Mouse (Mus musculus) forebrain, embryonic 14.5 days (tissue): ENCODE results near the gene Dna2. TPM values are rescaled to one million over a fixed set of nuclear protein-coding genes. Genes with fewer than 3 reads are reported as not detected.

Source experiments
- ATAC-seq: fragments of 200-750 bp; cut with Nextera tagmentation; 2 replicates; pipeline ENCODE4 v1.8.0; 2017; ENCODE audit warnings: mild to moderate bottlenecking, moderate library complexity
- DNase-seq: peaks from one replicate; pipeline ENCODE4 v3.0.0-alpha.2; 2015; ENCODE audit warnings: low spot score
- H3K27ac ChIP-seq: fragments of 300-500 bp; sonication (generic); 2 replicates; pipeline ENCODE4 v1.5.1; 2014; ENCODE audit warnings: low read depth, mild to moderate bottlenecking, control low read depth, low read length, moderate library complexity
- H3K27me3 ChIP-seq: fragments of 300-500 bp; sonication (generic); replicated peaks from 2 replicates; pipeline ENCODE4 v1.6.1; 2014; ENCODE audit warnings: low read length, control low read depth, mixed read lengths; ENCODE audit not compliant: control insufficient read depth, insufficient read depth
- H3K36me3 ChIP-seq: fragments of 300-500 bp; sonication (generic); 2 replicates; pipeline ENCODE4 v1.6.1; 2014; ENCODE audit warnings: low read length, control low read depth; ENCODE audit not compliant: control insufficient read depth, insufficient read depth
- H3K4me1 ChIP-seq: fragments of 300-500 bp; sonication (generic); 2 replicates; pipeline ENCODE4 v1.6.1; 2014; ENCODE audit warnings: antibody characterized with exemption, low read length, control low read depth; ENCODE audit not compliant: control insufficient read depth, insufficient read depth
- H3K4me2 ChIP-seq: fragments of 300-500 bp; sonication (generic); 2 replicates; pipeline ENCODE4 v1.6.1; 2014; ENCODE audit warnings: mild to moderate bottlenecking, control low read depth, low read length
- H3K4me3 ChIP-seq: fragments of 300-500 bp; sonication (generic); 2 replicates; pipeline ENCODE4 v1.5.1; 2014; ENCODE audit warnings: low read depth, low read length, control low read depth
- H3K9ac ChIP-seq: fragments of 300-500 bp; sonication (generic); 2 replicates; pipeline ENCODE4 v1.6.1; 2014; ENCODE audit warnings: mild to moderate bottlenecking, low read length, control low read depth, moderate library complexity
- H3K9me3 ChIP-seq: fragments of 300-500 bp; sonication (generic); replicated peaks from 2 replicates; pipeline ENCODE4 v1.6.1; 2016; ENCODE audit warnings: low read length, control low read depth, mixed read lengths; ENCODE audit not compliant: control insufficient read depth
- WGBS: fragments of 180-500 bp; shearing (Covaris S2); extraction: QIAGEN DNeasy Blood & Tissue Kit; methylation state at CpG from one replicate; pipeline ENCODE4 v1.1.7; 2014; 5-methylcytosine and 5-hydroxymethylcytosine counted together
- polyA plus RNA-seq: library from polyadenylated mRNA; unstranded; fragments of >200 nt; fragmentation: Nextera tagmentation; extraction: Ambion mirVana; gene quantifications from 2 replicates; pipeline ENCODE4 v1.2.1, GENCODE M21; 2014

Dna2 gene
- polyA plus RNA-seq, 1 experiment from 2014 or later, result 9.7 TPM

GRCm38 (mm10) chr10:62966291-62966690 lies 19.5 kb downstream of the Dna2 start:
- H3K36me3 ChIP-seq, result peaks cover 78% of the 10 kb centered on the region
- WGBS, result 97% methylated on average over 15 of the region's 15 CpGs

GRCm38 (mm10) chr10:62971821-62972220 lies 25.0 kb downstream of the Dna2 start:
- ATAC-seq, result no peak
- H3K9me3 ChIP-seq, result no peaks in the 10 kb centered on the region
- no peak overlapping the region for H3K4me2 ChIP-seq
- DNase-seq, result no peak
- 65% methylated on average over 16 of the region's 16 CpGs for WGBS
- H3K27me3 ChIP-seq, result no peaks in the 10 kb centered on the region
- peaks cover 50% of the 10 kb centered on the region for H3K36me3 ChIP-seq
- no peak overlapping the region for H3K4me3 ChIP-seq
- H3K4me1 ChIP-seq, result no peaks in the 10 kb centered on the region
- H3K27ac ChIP-seq, result no peak overlapping the region
- H3K9ac ChIP-seq, result no peak overlapping the region

More at GRCm38 (mm10) chr10:62966291-62966690, 19.5 kb downstream of the Dna2 start:
- ATAC-seq, result no peak
- Histone ChIP-seq H3K9me3 (no peaks in the 10 kb centered on the region), H3K4me2 (no peak overlapping the region), H3K4me1 (no peaks in the 10 kb centered on the region), H3K4me3 (no peak overlapping the region), H3K9ac (no peak overlapping the region), H3K27me3 (no peaks in the 10 kb centered on the region), H3K27ac (no peak overlapping the region)
- no peak for DNase-seq

- ATAC-seq (no peak), DNase-seq (no peak)
- WGBS, result 6% methylated on average over 10 of the region's 10 CpGs
- Histone ChIP-seq H3K4me1 (peaks cover 5% of the 10 kb centered on the region; the same call in 1 of the 2 replicates), H3K36me3 (peaks cover 13% of the 10 kb centered on the region), H3K9ac (peak overlapping the region; percentile 96), H3K4me3 (peak overlapping the region; percentile 97), H3K4me2 (peak overlapping the region; percentile 63), H3K9me3 (no peaks in the 10 kb centered on the region), H3K27ac (peak overlapping the region; percentile 82; the same call in 1 of the 2 replicates), H3K27me3 (no peaks in the 10 kb centered on the region)
These were observed 32.8 kb downstream of the Dna2 start for GRCm38 (mm10) chr10:62979667-62980038.

GRCm38 (mm10) chr10:62980039-62980954 lies 33.5 kb downstream of the Dna2 start, which contains the start of gene Rufy2:
Gene Rufy2, plus strand, starts transcription at chr10:62980223.
- peaks cover 5% of the 10 kb centered on the region; the same call in 1 of the 2 replicates for H3K4me1 ChIP-seq
- peak within 1 kb of the TSS; percentile 82 for H3K27ac ChIP-seq
- no peaks in the 10 kb centered on the region for H3K27me3 ChIP-seq
- no peaks in the 10 kb centered on the region for H3K9me3 ChIP-seq
- peak within 1 kb of the TSS; percentile 97 for H3K4me3 ChIP-seq
- ATAC-seq (peak; percentile 95), DNase-seq (peak; percentile 88)
- WGBS, result under 1% methylated on average over 49 of the region's 77 CpGs
- H3K9ac ChIP-seq, result peak within 1 kb of the TSS; percentile 96
- H3K36me3 ChIP-seq, result peaks cover 20% of the 10 kb centered on the region
- H3K4me2 ChIP-seq, result peak within 1 kb of the TSS; percentile 63

GRCm38 (mm10) chr10:62984072-62984471 lies 37.2 kb downstream of the Dna2 start:
- Histone ChIP-seq H3K4me2 (no peak overlapping the region), H3K27ac (no peak overlapping the region), H3K9me3 (no peaks in the 10 kb centered on the region), H3K4me3 (no peak overlapping the region), H3K9ac (no peak overlapping the region), H3K27me3 (no peaks in the 10 kb centered on the region), H3K36me3 (peaks cover 40% of the 10 kb centered on the region), H3K4me1 (peaks cover 5% of the 10 kb centered on the region; the same call in 1 of the 2 replicates)
- no peak for DNase-seq
- 93% methylated on average over 11 of the region's 11 CpGs for WGBS
- no peak for ATAC-seq

- Histone ChIP-seq H3K4me2 (no peak overlapping the region), H3K4me1 (peaks cover 5% of the 10 kb centered on the region; the same call in 1 of the 2 replicates), H3K36me3 (peaks cover 44% of the 10 kb centered on the region), H3K27ac (no peak overlapping the region), H3K9ac (no peak overlapping the region), H3K9me3 (no peaks in the 10 kb centered on the region), H3K27me3 (no peaks in the 10 kb centered on the region), H3K4me3 (no peak overlapping the region)
- ATAC-seq, result no peak
- no peak for DNase-seq
- 91% methylated on average over 6 of the region's 6 CpGs for WGBS
These were observed 37.7 kb downstream of the Dna2 start for GRCm38 (mm10) chr10:62984495-62984894.

- DNase-seq, result peak; percentile 40
- peak; percentile 2; the same call in 1 of the 2 replicates for ATAC-seq
- H3K4me1 ChIP-seq, result no peaks in the 10 kb centered on the region
- no peaks in the 10 kb centered on the region for H3K9me3 ChIP-seq
- no peak overlapping the region for H3K4me2 ChIP-seq
- no peak overlapping the region for H3K27ac ChIP-seq
- 24% methylated on average over 3 of the region's 3 CpGs for WGBS
- no peak overlapping the region for H3K9ac ChIP-seq
- H3K4me3 ChIP-seq, result no peak overlapping the region
- no peaks in the 10 kb centered on the region for H3K27me3 ChIP-seq
- peaks cover 72% of the 10 kb centered on the region for H3K36me3 ChIP-seq
These were observed 40.5 kb downstream of the Dna2 start for GRCm38 (mm10) chr10:62987341-62987740.

- Histone ChIP-seq H3K4me2 (no peak overlapping the region), H3K36me3 (peaks cover 81% of the 10 kb centered on the region), H3K9me3 (no peaks in the 10 kb centered on the region), H3K4me1 (no peaks in the 10 kb centered on the region), H3K9ac (no peak overlapping the region), H3K27me3 (no peaks in the 10 kb centered on the region), H3K4me3 (no peak overlapping the region), H3K27ac (no peak overlapping the region)
- no peak for ATAC-seq
- 94% methylated on average over 15 of the region's 15 CpGs for WGBS
- DNase-seq, result no peak
These were observed 43.8 kb downstream of the Dna2 start for GRCm38 (mm10) chr10:62990636-62991035.

- no peak overlapping the region for H3K4me2 ChIP-seq
- H3K9me3 ChIP-seq, result no peaks in the 10 kb centered on the region
- no peaks in the 10 kb centered on the region for H3K27me3 ChIP-seq
- 88% methylated on average over 6 of the region's 9 CpGs for whole genome bisulfite sequencing
- peaks cover 94% of the 10 kb centered on the region for H3K36me3 ChIP-seq
- H3K9ac ChIP-seq, result no peak overlapping the region
- H3K4me1 ChIP-seq, result no peaks in the 10 kb centered on the region
- H3K27ac ChIP-seq, result no peak overlapping the region
- DNase-seq (no peak), ATAC-seq (no peak)
- H3K4me3 ChIP-seq, result no peak overlapping the region
These were observed 47.2 kb downstream of the Dna2 start for GRCm38 (mm10) chr10:62993991-62994390.
